Mouse (Mus musculus) bone marrow macrophage, adult 2 months (primary cell): ENCODE results near the gene Kbtbd8.

Experiments used
- CTCF ChIP-seq: IDR thresholded peaks from 2 replicates; pipeline ENCODE4 v1.5.1; 2012; ENCODE audit warnings: low read depth, mild to moderate bottlenecking, low read length, moderate library complexity
- POLR2A ChIP-seq: IDR thresholded peaks from 2 replicates; pipeline ENCODE4 v1.6.1; 2012; ENCODE audit warnings: mild to moderate bottlenecking, low read depth, low read length, borderline replicate concordance

GRCm38 (mm10) chr6:95149931-95150534, 33.0 kb downstream of the Kbtbd8 start:
- no peak for TF ChIP-seq CTCF
- TF ChIP-seq POLR2A: no peak
